Mouse (Mus musculus) cerebellum, adult (tissue): ENCODE data around the gene Itgb5.

Experiments
- ATAC-seq: cut with Nextera tagmentation; 2 replicates; pipeline ENCODE4 v1.9.2; 2017; ENCODE audit warnings: mild to moderate bottlenecking, moderate library complexity, mixed read lengths; ENCODE audit not compliant: insufficient number of reproducible peaks, low FRiP score, low TSS enrichment

Gene Itgb5

DNA sequence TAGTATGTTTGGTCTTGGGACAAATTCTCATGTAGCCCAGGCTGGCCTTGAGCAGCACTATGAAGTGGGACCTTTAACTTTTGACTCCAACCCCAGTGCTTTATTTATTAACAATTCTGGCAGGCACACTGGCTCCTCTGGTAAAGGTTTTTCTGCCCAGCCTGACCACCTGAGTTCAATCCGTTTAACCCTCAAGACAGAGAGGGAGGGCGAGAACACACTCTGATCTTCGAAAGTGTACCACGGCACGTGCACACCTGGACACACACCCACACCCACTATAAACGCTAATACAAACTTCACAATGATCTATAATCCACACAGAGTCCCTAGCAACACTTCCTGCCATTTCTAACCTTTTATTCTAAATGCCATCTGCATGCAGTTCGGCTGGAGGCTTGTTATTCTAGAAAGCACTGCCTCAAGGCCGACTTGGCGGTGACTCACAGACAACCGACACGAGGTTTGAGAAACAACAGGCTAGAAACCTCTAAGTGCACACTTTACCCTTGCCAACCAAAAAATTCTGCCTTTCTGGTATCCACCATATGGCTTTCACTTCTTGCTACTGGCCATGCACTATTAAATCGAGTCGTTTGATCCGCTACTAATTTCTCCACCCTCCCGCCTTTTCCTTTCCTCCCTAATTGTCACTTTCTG, 136.5 kb downstream of the Itgb5 start:
- ATAC-seq, result no peak

DNA sequence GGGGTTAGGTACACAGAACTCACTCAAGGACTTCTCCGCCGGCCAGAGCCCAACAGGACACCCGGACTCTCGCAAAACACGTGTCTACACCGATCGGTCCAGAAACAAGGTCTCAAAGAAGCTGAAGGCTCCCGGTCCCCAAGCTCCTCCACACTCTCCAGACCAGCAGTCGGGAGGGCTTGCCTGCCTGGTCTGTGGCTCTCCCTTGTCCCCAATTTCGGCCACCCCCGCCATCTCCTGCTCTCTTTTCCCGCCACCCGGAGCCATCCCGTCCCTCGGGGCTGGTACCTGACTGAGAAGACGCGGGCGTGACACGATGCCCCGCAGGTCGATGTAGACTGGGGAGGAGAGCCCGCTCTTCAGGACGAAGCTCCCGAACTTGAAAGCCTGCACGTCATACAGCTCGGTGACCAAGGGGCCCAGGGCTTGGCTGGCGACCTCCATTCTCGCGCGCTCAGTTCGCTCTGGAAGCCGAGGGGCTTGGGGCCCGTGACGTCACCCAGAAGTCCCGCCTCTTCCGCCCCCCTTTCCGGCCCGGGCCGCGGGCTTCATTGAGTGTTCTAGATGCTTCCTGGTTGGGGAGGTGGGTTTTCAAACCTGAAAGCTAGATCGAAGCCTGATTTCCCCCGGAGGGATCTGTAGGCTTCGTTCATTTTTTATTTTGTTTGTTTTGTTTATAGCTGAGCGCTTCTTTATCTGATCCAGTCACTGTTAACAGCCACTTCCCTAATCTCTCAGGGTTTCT, 137.2 kb downstream of the Itgb5 start, which contains the start of gene Umps:
Umps (minus strand) TSS at position 501 of the 745 bp plus-strand sequence.
- peak; percentile 89 for ATAC-seq

DNA sequence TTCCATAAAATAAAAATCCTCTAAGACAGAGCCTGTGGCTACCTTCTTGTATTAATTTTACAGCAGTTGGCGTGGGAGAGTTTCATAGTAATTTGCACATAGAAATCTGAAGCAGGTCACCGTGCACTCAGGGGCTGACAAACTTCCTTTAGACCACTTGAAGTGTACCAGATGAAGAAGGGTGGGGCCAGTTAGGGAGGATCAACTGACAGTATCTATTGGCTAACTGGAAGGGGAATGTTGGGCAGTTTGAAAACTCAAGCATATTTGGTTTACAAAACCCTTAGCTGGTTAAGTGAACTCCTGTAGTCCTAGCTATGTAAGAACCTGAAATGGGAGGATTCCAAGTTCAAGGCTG, 137.8 kb downstream of the Itgb5 start:
- no peak for ATAC-seq

DNA sequence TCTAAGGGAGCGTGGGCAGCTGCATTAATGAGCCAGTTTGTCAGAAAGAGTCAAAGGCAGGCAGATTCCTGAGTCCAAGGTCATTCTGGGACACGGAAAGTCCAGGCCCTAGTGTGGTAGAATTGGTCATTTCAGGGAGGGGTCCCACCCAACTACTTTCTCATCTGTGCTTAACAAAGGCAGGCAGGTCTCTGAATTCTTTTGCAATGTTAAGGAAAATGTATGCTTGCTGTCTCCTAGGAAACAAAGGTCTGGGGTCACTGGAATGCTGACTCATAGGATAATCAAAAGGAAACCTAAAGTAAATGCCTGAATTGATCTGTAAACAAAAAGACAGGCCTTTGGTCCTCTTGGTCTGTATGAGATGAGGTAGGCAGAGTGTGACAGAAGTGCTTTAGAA, 150.4 kb downstream of the Itgb5 start:
- no peak for ATAC-seq

DNA sequence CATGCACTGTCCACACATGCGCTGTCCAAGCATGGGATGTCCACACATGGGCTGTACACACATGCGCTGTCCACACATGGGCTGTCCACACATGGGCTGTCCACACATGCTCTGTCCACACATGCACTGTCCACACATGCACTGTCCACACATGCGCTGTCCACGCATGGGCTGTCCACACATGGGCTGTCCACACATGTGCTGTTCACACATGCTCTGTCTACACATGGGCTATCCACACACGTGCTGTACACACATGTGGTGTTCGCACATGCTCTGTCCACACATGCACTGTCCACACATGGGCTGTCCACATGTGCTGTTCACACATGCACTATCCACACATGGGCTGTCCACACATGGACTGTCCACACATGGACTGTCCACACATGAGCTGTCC, 154.2 kb downstream of the Itgb5 start:
- ATAC-seq, result no peak

DNA sequence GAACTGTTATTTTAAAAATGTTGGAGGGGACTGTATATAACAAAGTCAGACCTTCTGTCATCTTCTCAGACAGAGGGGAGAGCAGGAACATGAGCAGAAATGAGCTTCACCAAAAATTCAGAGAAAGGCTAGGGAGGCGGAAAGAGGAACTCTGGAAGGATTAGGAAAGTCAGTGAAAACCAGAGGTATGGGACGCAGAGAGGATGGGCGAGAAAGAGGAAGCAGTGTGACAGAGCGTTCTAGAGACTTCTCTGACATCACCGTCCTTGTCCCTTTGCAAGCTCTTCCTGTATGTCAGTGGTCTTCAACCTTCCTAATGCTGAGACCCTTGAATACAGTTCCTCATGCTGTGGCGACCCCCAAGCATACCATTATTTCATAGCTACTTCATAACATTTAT, 155.9 kb downstream of the Itgb5 start:
- ATAC-seq, result no peak

DNA sequence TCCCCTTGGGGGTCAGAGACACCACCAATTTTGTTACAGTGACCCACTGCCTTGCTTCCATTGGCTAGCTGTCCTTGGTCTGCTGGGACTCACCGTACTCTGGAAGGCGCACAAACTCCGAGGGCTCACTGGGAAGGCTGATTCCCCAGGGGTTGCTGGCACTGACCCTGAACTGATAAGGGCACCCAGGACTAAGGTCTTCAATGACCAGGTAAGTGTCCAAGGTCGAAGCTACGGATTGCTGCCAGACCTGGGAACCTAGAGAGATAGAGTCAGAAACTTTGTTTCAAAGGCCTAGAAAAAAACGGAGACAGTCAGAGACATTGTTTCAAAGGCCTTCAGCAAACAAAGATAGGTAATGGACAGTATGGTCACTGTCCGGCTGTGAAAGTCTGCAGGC, 157.5 kb downstream of the Itgb5 start:
- ATAC-seq, result no peak

DNA sequence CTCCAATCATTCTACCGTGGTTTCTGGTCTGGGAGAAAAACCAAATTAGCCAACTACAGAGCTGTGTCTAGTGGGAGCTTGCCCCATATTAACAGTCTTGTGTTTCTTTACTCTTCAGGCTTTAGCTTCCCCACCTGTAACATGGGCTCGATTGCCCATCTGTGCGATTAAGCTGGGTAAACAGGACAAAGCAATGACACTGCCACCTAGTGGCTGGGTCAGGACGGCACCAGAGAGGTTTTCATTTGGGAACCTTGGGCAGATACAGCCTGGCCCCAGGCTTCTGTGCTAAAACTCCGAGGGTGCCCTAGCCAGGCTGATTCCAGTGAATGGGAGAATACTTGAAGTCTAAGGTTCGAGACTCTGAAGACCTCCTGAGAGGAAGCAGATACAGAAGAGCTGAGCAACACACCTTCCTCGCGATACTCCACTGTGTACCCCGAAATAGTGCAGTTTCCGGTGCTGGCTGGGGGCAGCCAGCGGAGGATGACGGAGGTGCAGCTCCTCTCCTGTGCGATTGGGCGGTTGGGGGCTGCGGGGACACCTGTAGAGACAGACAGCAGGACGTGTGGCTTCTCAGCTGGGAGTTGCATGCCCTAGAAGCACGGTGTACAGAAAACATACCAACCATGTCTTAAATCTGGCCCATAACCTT, 159.0 kb downstream of the Itgb5 start:
- peak; percentile 67; the same call in 1 of the 2 replicates for ATAC-seq

DNA sequence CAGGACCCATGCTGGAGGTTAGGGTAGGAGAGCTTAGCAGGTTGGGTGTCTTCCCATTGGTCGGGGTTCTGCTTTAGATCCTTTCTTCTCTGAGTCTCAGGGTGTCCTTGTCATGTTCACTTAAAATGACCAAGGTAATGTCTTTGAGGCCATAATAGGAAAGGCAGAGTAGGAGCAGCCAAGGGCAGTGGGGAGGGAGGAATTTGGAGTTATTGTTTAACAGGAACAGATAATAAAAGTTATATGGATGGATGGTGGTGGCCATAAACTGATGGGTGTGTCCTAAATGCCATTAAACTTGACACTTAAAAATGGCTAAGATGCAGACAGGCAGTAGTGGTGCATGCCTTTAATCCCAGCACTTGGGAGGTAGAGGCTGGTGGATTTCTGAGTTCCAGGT, 159.6 kb downstream of the Itgb5 start:
- no peak for ATAC-seq

DNA sequence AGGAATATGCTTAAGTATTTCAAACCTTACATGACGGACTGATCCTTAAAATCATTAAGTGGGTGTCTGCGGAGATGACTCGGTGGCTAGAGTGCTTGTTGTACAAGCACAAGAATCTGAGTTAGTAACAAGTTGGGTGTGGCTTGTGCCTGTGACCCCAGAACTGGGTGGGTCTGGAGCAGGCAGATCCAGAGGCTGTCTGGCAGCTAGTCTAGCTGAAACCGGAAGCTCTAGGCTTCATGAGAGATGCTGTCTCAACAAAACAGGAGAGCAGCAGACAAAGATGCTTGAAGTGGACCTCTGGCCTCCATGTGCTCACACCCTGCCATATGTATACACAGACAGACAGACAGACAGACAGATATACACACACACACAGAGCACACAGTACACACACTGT, 161.2 kb downstream of the Itgb5 start:
- no peak for ATAC-seq

DNA sequence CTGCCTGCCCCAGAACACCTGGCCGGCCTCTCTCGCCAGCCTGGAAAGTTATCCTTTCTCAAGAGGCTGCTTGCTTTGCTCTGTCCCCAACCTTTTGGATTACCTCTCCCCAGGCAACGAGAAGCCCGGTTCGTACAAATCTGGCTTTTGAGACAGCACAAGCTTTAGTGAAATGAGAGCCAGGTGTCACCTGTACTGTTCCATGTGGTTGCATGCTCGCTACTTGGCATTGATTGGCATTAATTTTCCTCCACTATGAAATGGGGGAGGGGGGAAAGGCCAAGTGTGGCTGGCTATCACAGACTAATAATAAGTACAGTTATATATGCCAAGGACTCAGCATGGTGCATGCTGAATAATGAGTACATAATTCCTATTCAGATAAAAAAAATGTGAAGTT, 164.9 kb downstream of the Itgb5 start:
- ATAC-seq, result no peak

DNA sequence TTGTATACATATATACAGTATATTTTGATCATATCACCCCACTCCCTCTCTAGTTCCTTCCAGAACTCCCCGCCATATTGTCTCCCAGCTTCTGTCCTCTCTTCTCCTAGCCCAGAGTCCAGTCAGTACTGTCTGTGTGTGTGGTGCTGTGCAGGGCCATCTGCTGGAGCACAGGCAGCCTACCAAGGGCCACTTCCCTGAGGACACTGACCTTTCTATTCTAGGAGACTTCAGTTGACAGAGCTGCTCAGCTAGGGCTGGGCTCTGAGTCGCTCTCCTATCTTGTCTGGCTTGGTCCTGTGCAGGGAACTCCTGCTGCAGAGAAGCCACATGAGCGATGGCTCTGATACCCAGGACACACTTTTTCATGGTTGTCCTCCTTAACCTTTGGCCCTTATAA, 166.0 kb downstream of the Itgb5 start:
- no peak for ATAC-seq

DNA sequence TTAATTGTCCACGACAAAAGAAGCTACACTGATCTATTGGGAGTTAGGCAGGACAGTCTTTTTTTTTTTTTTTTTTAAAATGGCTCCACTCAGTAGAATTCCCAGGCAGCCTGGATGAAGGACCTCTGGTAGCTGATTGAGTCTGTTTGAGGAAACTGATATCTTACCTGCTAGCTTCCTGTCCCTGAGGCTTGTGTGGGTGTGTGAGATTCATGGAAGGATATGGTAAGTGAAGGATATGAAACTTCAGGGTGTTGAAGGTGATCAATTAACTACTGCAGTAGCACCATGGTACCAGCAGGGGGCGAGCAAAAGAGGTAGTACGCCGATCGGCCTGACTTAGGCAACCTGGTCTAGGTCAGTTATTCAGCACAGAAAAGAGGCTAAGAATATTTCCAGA, 166.6 kb downstream of the Itgb5 start:
- no peak for ATAC-seq

DNA sequence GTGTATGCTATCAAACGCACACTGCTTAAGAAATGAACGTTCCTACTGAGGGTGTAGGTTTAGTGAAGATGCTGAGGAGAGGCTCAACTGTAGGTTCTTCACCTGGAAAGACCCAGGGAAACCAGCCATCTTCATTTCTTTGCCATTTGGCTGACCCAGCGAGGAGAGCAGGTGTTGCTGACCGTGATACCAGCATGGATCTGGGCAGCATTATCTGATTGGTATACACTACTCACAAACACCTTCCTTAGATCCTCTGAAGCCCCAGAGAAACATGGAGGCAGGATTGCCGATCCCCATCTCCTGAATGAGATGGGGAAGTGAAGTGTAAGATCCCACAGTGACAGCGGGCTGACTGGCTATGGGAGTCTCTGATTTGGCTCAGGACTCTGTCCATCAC, 168.5 kb downstream of the Itgb5 start:
- peak; percentile 43; the same call in 1 of the 2 replicates for ATAC-seq
